Mouse (Mus musculus) layer of hippocampus, adult 9-10 months (tissue): ENCODE results near the gene Retreg1.

Source experiments
- DNase-seq: peaks from one replicate; pipeline ENCODE4 v3.0.0; 2022; ENCODE audit warnings: low spot score

The Retreg1 gene

DNA sequence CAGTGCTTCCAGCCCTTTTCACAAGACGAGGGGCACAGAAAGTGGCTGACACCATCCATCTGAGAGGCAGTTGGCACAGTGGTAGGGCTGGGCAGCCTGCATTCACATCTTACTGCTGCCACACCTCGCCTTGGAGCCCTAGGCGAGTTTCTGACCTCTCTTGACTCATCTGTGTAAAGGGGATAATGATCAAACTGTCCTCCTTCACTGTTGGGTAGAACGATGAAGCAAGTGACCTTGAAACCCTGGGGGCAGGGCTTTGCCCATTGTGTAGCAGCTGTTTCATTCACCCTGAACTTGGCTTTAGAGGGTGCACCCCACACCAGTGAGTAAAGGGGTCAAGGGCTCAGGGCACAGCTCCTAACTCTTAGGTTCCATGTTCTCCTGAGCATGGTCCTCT lies 39.0 kb downstream of the Retreg1 start:
- no peak for DNase-seq

- no peak for DNase-seq
These were observed 41.5 kb downstream of the Retreg1 start for GRCm38 (mm10) chr15:25884416-25884958.

DNA sequence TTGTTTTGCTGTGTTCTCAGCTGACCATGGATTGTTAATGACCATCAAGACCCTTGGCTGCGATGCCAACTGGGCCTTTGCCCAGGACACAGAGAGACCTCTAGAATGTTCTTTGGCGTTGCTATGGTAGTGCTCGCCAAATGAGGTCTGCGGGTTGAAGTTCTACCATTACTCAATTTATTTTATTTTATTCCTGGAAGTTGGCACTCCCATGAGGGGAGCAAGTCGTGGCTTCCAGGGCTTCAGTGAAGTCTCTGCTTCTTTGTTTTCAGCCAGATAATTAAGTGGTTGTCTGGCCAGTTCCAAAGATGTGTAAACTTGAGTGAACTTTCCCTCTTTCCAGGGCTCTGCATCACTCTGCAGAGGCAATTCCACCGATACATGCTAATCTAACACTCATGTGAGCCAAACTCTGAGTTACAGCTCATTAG lies 43.6 kb downstream of the Retreg1 start:
- no peak for DNase-seq

GRCm38 (mm10) chr15:25889927-25890326 lies 46.9 kb downstream of the Retreg1 start:
- no peak for DNase-seq

DNA sequence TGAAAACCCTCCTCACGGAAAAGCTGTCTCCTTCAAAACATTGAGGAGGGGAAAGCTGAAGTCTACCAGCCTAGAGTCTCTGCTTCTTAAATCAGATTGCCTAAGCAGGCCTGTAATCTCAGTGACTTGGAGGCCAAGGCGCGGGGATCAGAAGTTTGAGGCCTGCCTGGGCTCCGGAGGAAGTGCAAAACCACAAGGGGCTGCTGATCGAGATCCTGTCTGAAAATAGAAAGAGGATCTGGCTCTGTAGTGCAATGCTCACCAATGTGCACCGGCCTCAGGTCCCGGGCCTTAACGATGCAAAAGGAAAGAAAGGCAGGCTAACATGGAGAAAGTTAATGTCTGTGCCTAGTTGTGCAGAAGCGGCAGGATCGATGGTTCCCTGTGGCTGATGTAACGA lies 48.6 kb downstream of the Retreg1 start:
- no peak for DNase-seq

GRCm38 (mm10) chr15:25893327-25893726 lies 50.3 kb downstream of the Retreg1 start:
- no peak for DNase-seq

- DNase-seq: no peak
These were observed 53.8 kb downstream of the Retreg1 start for GRCm38 (mm10) chr15:25896783-25897182.

- no peak for DNase-seq
These were observed 54.6 kb downstream of the Retreg1 start for GRCm38 (mm10) chr15:25897617-25898016.

GRCm38 (mm10) chr15:25899021-25899420 lies 56.0 kb downstream of the Retreg1 start:
- DNase-seq: no peak

GRCm38 (mm10) chr15:25900540-25900939 lies 57.6 kb downstream of the Retreg1 start:
- no peak for DNase-seq

DNA sequence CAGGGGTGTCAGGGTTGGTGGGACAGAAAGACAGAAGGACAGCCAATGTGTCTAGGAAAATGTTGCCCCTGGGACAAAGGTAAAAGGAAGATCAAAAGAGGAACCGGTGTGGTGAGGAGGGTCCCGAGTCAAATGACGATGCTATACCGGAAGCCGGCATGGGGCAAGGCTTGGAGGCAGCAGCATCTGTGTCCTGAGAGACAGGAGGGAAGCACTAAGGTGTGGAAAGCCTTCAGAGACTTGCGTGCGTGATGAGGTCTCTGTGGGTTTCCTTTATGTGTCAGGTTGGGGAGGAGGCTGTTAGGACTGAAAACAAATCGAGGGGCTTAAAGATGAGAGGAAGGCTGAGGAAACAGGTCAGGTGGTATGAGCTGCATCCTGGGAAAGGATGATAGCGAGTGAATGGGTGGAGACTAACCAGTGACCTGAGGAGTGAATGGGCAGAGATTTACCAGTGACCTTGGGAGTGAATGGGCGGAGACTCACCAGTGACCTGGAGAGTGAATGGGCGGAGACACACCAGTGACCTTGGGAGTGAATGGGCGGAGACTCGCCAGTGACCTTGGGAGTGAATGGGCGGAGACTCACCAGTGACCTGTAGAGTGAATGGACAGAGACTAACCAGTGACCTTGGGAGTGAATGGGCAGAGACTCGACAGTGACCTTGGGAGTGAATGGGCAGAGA lies 60.1 kb downstream of the Retreg1 start:
- no peak for DNase-seq

DNA sequence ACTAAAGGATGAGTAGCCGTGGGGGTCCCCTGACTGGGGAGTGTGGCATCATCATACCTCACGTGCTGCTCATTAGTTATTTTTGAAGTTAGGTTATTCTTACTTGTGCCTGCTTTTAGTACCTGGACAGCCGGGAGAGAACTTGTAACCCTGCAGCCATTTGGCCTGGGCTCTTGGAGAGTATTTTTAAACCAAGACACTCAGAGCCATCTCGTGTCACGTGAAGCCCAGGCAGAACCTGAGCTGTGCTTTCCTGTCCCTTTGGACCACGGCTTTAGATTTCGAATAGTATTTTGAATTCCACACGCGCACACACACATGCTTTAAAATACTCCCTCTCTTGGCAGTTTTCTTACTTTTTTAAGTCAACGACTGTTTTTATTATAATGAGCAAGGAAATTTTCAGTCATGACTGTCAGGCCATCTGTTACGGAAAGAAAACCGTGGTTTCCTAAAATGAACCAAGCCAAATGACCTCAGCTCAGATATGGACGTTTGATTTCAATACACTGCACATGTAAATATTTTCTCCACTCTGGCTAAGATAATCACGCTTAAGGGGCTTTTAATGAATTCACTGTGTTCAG lies 61.5 kb downstream of the Retreg1 start:
- no peak for DNase-seq

GRCm38 (mm10) chr15:25909783-25910494 lies 67.0 kb downstream of the Retreg1 start:
- no peak for DNase-seq

DNA sequence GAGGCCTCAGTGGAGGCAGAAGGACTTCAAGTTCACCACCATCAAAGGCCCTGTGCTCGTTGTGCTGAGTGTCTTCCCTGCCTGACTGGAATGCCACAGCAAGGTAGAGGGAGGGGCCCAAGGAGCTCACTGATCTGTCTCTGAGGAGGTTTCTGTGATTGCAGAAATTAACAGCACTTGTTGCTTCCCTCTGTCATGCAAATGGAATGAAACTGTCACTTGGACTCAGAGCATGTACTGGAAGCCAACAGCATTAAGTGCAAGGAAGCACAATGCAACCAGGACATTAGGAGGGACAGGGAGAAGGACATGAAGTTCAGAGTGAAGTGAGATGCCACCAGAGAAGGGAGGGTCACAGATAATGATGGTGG lies 67.5 kb downstream of the Retreg1 start:
- DNase-seq: no peak

GRCm38 (mm10) chr15:25910924-25911323 lies 67.9 kb downstream of the Retreg1 start:
- DNase-seq: no peak

- no peak for DNase-seq
These were observed 69.9 kb downstream of the Retreg1 start for GRCm38 (mm10) chr15:25912911-25913310.

GRCm38 (mm10) chr15:25913659-25914058 lies 70.7 kb downstream of the Retreg1 start:
- no peak for DNase-seq

GRCm38 (mm10) chr15:25914160-25914559 lies 71.2 kb downstream of the Retreg1 start:
- DNase-seq: no peak

DNA sequence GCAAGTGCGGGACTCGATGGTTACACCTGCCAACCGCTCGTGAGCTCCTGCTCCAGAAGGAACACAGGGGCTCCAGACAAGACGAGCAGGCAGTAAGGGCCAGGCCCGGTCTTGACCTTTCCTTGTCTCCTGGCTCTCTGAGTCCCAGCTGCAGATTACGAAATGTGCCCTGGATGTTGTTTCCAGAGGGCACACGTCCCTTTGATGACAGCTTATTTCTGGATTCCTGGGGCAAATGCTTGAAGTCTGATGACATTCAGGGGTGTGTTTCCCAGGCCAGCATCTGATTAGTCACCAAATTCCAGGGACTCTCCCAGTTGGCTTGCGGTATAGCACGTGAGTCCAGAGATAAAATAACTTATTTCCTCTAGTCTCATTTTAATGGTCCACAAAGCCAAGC lies 72.0 kb downstream of the Retreg1 start:
- DNase-seq: no peak

DNA sequence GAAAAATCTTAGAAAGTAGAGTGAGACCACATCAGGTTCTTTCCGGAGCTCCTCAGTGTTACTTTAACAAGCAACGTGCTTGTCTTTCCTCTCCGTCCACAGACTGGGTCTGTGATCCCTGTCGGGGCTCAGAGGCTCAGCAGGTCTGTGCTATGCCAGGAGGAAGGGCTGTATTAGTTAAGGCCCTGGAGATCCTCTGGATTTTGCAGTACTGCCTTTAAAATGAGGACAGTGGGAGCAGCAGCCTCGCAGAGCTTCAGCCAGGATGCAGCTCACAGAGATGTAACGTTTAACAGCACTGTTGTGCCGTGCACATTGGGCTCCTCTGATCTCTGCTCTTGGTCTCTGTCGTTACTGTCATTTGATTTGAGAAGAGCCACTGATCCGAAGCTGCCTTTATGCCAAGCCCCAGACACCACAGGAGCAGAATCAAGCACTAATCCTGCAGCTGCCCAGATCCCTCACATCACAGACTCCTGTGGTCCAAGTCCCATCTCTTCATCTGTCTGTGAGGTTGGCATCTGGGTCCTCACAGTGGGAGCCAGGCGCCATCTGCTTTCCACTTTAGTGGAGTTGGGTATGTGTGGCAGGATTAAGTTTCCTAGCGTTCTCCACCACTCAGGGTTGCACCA lies 72.7 kb downstream of the Retreg1 start:
- DNase-seq: no peak

DNA sequence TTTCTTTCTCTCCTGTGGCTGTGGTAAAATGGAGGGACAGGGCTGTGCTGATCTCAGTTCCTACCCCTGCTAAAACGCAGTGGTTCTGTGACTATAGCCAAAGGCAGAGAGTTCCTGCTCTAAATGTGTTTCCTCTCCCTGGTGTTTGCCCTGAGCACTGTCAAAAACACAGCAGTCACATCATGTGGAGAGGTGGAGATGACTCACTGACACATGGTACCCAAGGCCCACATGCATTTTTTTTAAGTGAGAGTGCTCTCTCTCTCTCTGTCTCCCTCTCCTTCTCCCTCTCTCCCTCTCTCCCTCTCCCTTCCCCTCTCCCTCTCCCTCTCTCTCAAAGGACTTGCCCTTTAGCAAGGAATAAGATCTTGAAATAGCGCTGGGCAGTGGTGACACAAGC lies 73.3 kb downstream of the Retreg1 start:
- DNase-seq: no peak

GRCm38 (mm10) chr15:25918641-25919040 lies 75.7 kb downstream of the Retreg1 start:
- no peak for DNase-seq

DNA sequence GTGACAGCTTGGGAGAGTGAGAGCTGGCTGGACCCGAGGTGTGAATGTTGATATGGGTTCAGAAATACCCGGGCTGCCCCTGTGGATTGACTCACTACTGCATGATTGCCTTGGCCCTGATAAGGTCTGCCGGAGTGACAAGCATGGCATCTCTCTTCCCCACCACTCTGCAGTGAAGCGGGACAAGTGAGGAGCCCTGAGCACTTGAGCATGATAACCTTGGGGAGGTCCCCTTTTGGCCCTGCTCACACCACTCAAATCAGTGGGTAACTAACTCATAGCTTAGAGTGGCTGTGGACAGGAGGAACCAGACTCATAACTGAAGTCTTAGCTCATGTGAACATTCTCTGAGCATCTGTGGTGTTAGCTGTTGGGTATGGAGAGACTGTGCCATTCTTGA lies 77.0 kb downstream of the Retreg1 start:
- DNase-seq: no peak
